Mouse (Mus musculus) lung, adult 10 weeks (tissue): ENCODE results near the gene Selenon. TPM values are rescaled to one million over a fixed set of nuclear protein-coding genes. Genes with fewer than 3 reads are reported as not detected.

ENCODE experiments used
- polyA plus RNA-seq: library from polyadenylated mRNA; stranded (reverse); fragments of 350-450 nt; fragmentation: Illumina TruSeq; extraction: RNeasy Lipid Tissue Mini Kit (QIAGEN cat#74804); gene quantifications from one replicate; pipeline ENCODE4 v1.2.3, GENCODE M21; 2014; ENCODE audit warnings: low read depth, low replicate concordance; ENCODE audit not compliant: insufficient read depth

The Selenon gene
- 18.5 TPM for polyA plus RNA-seq

GRCm38 (mm10) chr4:134551494-134552316 is at the start of gene Selenon:
Gene Selenon (minus strand): TSS chr4:134552166.

GRCm38 (mm10) chr4:134534932-134535786 is 16.8 kb downstream of the Selenon start, which contains the start of gene Mtfr1l:
Gene Mtfr1l (minus strand): TSS chr4:134535387.

GRCm38 (mm10) chr4:134510845-134511411 is 41.0 kb downstream of the Selenon start, which contains the start of gene Aunip:
Gene Aunip (plus strand): TSS chr4:134510999.

GRCm38 (mm10) chr4:134496595-134497210 is 55.3 kb downstream of the Selenon start, which contains the start of gene Paqr7:
Gene Paqr7 (plus strand): TSS chr4:134496697.

Other genes with a start within 250 kb of the Selenon start
- 1.6 TPM for gene Trim63, start 237.0 kb downstream of the Selenon start, polyA plus RNA-seq
- 0.42 TPM for gene Slc30a2, start 209.0 kb downstream of the Selenon start, polyA plus RNA-seq
- 0.71 TPM for gene Extl1, start 168.3 kb downstream of the Selenon start, polyA plus RNA-seq
- gene Pafah2, start 155.8 kb downstream of the Selenon start, polyA plus RNA-seq, result 14.1 TPM
- 191 TPM for gene Stmn1, start 83.8 kb downstream of the Selenon start, polyA plus RNA-seq
- 47.6 TPM for gene Paqr7, start 55.5 kb downstream of the Selenon start, polyA plus RNA-seq
- not detected for gene Aunip, start 41.2 kb downstream of the Selenon start, polyA plus RNA-seq
- 75.8 TPM for gene Mtfr1l, start 16.8 kb downstream of the Selenon start, polyA plus RNA-seq
- gene Man1c1, start 152.1 kb upstream of the Selenon start, polyA plus RNA-seq, result 7.4 TPM
- gene Ldlrap1, start 215.9 kb upstream of the Selenon start, polyA plus RNA-seq, result 16.0 TPM